ENCODE assay signal across 15 mouse cellular contexts in genomic region chrX:71468639-71469295, GRCm38 (mm10). TPM values are rescaled to one million over a fixed set of nuclear protein-coding genes. Genes with fewer than 3 reads are reported as not detected.
A peak's percentile ranks its signal among the peaks of the same experiment; 100 is the strongest.
DNase-seq lines count a peak whose midpoint lies in the region; ATAC-seq and TF ChIP-seq lines count a peak whose summit lies in the region.
"Had no signal": no experiment of that assay in that cellular context is flagged by ENCODE, and none has a peak within 500 bp of the region (broad histone marks: within the 10 kb centered on the region; RNA-seq: fewer than 3 reads in every experiment).

No protein-coding gene starts in this region.

- no peak for TF ChIP-seq EP300 in liver, embryonic 14.5 days (IDR thresholded peaks at IDR 0.05; ENCODE audit: low read depth)

- DNase-seq in CD4-positive helper T cell, adult 2 months (ENCODE audit: low read depth, low spot score) = peak; percentile 46
- DNase-seq in c-Kit-negative CD71-positive TER-119-positive erythroid progenitor cells, embryonic 14.5 days (ENCODE audit: low read depth, low spot score) = peak; percentile 42
- peak in 2 of 3 experiments; percentile 22 to 31 for DNase-seq in liver, embryonic 14.5 days (ENCODE audit: low read depth in 3 of 3, low spot score in 3 of 3)
- peak; percentile 17 to 18 for DNase-seq in thymus, postnatal 10 days (ENCODE audit: low spot score in 2 of 2)
- DNase-seq in frontal cortex, postnatal 36 days (ENCODE audit: low spot score in 2 of 2) = no peak
- no peak for DNase-seq in gastrocnemius, adult 8-10 months (ENCODE audit: low spot score in 2 of 2)
- DNase-seq: cerebellum, adult 11-12 months; heart, adult 11 months had no signal

- no peak overlapping the region for H3K4me3 ChIP-seq in liver, embryonic 14.5 days (ENCODE audit: insufficient read depth in 1 of 2, low read depth in 2 of 2, low read length in 2 of 2)
- no peak overlapping the region for H3K4me3 ChIP-seq in intestine, postnatal 0 days (ENCODE audit: low read depth, low read length)
- H3K4me3 ChIP-seq: hindbrain, embryonic 15.5 days; left cerebral cortex, adult 2 months; limb, embryonic 15.5 days; stomach, embryonic 15.5 days had no signal

- 42% methylated on average over 5 of the region's 5 CpGs for WGBS in liver, embryonic 14.5 days (ENCODE audit: insufficient replicate concordance)
- WGBS in intestine, postnatal 0 days = 84% methylated on average over 5 of the region's 5 CpGs

- peak; percentile 82 for ATAC-seq in liver, embryonic 14.5 days (ENCODE audit: insufficient read depth)
- no peak for ATAC-seq in intestine, postnatal 0 days

- peak; percentile 48 for TF ChIP-seq CTCF in liver, embryonic 14.5 days (IDR thresholded peaks at IDR 0.05; ENCODE audit: low read depth)
- TF ChIP-seq CTCF in intestine, postnatal 0 days (IDR thresholded peaks at IDR 0.05; ENCODE audit: low read depth) = no peak

- H3K9ac ChIP-seq in liver, embryonic 14.5 days (replicated peaks) = no peak overlapping the region
- no peak overlapping the region for H3K9ac ChIP-seq in intestine, postnatal 0 days (ENCODE audit: low read depth, low read length)
- H3K9ac ChIP-seq: hindbrain, embryonic 15.5 days; limb, embryonic 15.5 days; stomach, embryonic 15.5 days had no signal

- H3K4me2 ChIP-seq in liver, embryonic 14.5 days (ENCODE audit: low read depth) = no peak overlapping the region
- no peak overlapping the region for H3K4me2 ChIP-seq in intestine, postnatal 0 days (replicated peaks; ENCODE audit: low read depth)
- H3K4me2 ChIP-seq: hindbrain, embryonic 15.5 days; limb, embryonic 15.5 days; stomach, embryonic 15.5 days had no signal

- peaks cover 6 to 24% of the 10 kb centered on the region in 2 experiments for H3K4me1 ChIP-seq in liver, embryonic 14.5 days (replicated peaks; ENCODE audit: control insufficient read depth in 2 of 2, insufficient read depth in 2 of 2, low read length in 1 of 2)
- no peaks in the 10 kb centered on the region for H3K4me1 ChIP-seq in intestine, postnatal 0 days (replicated peaks; ENCODE audit: control insufficient read depth, insufficient read depth, low read length)
- H3K4me1 ChIP-seq: hindbrain, embryonic 15.5 days; limb, embryonic 15.5 days; stomach, embryonic 15.5 days had no signal

- no peaks in the 10 kb centered on the region for H3K27me3 ChIP-seq in liver, embryonic 14.5 days (ENCODE audit: control insufficient read depth, insufficient read depth, low read length)
- no peaks in the 10 kb centered on the region for H3K27me3 ChIP-seq in intestine, postnatal 0 days (replicated peaks; ENCODE audit: control insufficient read depth, insufficient read depth, low read length)
- H3K27me3 ChIP-seq: hindbrain, embryonic 15.5 days; limb, embryonic 15.5 days; stomach, embryonic 15.5 days had no signal

- no peaks in the 10 kb centered on the region for H3K36me3 ChIP-seq in liver, embryonic 14.5 days (replicated peaks; ENCODE audit: control insufficient read depth, insufficient read depth, low read depth)
- no peaks in the 10 kb centered on the region for H3K36me3 ChIP-seq in intestine, postnatal 0 days (ENCODE audit: control insufficient read depth, insufficient read depth)
- H3K36me3 ChIP-seq: hindbrain, embryonic 15.5 days; limb, embryonic 15.5 days; stomach, embryonic 15.5 days had no signal

- H3K9me3 ChIP-seq in liver, embryonic 14.5 days (ENCODE audit: control insufficient read depth, low read length) = no peaks in the 10 kb centered on the region
- no peaks in the 10 kb centered on the region for H3K9me3 ChIP-seq in intestine, postnatal 0 days (ENCODE audit: control insufficient read depth)
- H3K9me3 ChIP-seq: hindbrain, embryonic 15.5 days; limb, embryonic 15.5 days; stomach, embryonic 15.5 days had no signal

- H3K27ac ChIP-seq in liver, embryonic 14.5 days = peak overlapping the region; percentile 56
- H3K27ac ChIP-seq in intestine, postnatal 0 days (ENCODE audit: low read depth, low read length) = no peak overlapping the region
- H3K27ac ChIP-seq: hindbrain, embryonic 15.5 days; kidney, postnatal 0 days; left cerebral cortex, adult 2 months; limb, embryonic 15.5 days; macrophage; stomach, embryonic 15.5 days had no signal

RNA-seq across cellular contexts. Expression of gene Cd99l2, which starts 23.9 kb away (rescaled TPM):
- polyA plus RNA-seq in liver, embryonic 14.5 days (2012; rRNA removed) = 5.7 and 7.2 TPM in 2 replicates
- polyA plus RNA-seq in liver, embryonic 14.5 days (2014; fragmentation: Nextera tagmentation; extraction: Ambion mirVana) = 7.2 and 9.7 TPM in 2 replicates
- 9.0 and 10.4 TPM in 2 replicates for polyA plus RNA-seq in intestine, postnatal 0 days (2015; fragmentation: Nextera tagmentation; extraction: Ambion mirVana)
- total RNA-seq in gastrocnemius, adult 8-10 months (2022) = 10 to 100 TPM; 56.0 to 77.3 (median 61.3) TPM

Comparison
In these comparisons a context has a peak if more than half of its experiments do, and no peak if none do; other contexts are left out.
1. DNase-seq: peak in CD4-positive helper T cell, adult 2 months (single experiment), c-Kit-negative CD71-positive TER-119-positive erythroid progenitor cells, embryonic 14.5 days (single experiment), liver, embryonic 14.5 days (2 of 3) and thymus, postnatal 10 days (2 of 2); none in frontal cortex, postnatal 36 days (0 of 2) and gastrocnemius, adult 8-10 months (0 of 2).